Comparison of ENCODE assay signal across 8 mouse cellular contexts in genomic region chr8:114018364-114018763, GRCm38 (mm10).
DNase-seq lines count a peak whose midpoint lies in the region.

No protein-coding gene starts in this region.

- DNase-seq in embryo, embryonic 10 days (ENCODE audit: low spot score): peak; percentile 8
- DNase-seq in embryo, embryonic 9.5 days (ENCODE audit: extremely low spot score): no peak
- DNase-seq in urinary bladder, postnatal 14 days (ENCODE audit: low spot score): peak; percentile 52
- no peak for DNase-seq in urinary bladder, adult 2 months (ENCODE audit: low spot score)
- peak; percentile 70 for DNase-seq in kidney, postnatal 10 days
- peak; percentile 15 for DNase-seq in yolk sac, embryonic 10.5 days (ENCODE audit: low spot score)
- DNase-seq in right cerebral cortex, postnatal 36 days (ENCODE audit: low spot score in 2 of 2): no peak
- DNase-seq in frontal cortex, postnatal 10 days (ENCODE audit: low spot score in 2 of 2): no peak

Comparison
In these comparisons a context has a peak if more than half of its experiments do, and no peak if none do; other contexts are left out.
1. DNase-seq: peak in embryo, embryonic 10 days (single experiment), urinary bladder, postnatal 14 days (single experiment), kidney, postnatal 10 days (single experiment) and yolk sac, embryonic 10.5 days (single experiment); none in embryo, embryonic 9.5 days (single experiment), urinary bladder, adult 2 months (single experiment), right cerebral cortex, postnatal 36 days (0 of 2) and frontal cortex, postnatal 10 days (0 of 2).